Mouse (Mus musculus) adrenal gland, postnatal 25 days (tissue): ENCODE results near the gene Ptn. TPM values are rescaled to one million over a fixed set of nuclear protein-coding genes. Genes with fewer than 3 reads are reported as not detected.

ENCODE experiments used
- DNase-seq: peaks from one replicate; pipeline ENCODE4 v3.0.0; 2021; ENCODE audit warnings: mixed read lengths
- total RNA-seq: library from RNA; stranded (reverse); gene quantifications from 2 replicates; pipeline ENCODE4 v1.2.3, GENCODE M21; 2021

Gene Ptn
- total RNA-seq, 1 experiment from 2014 or later = 67.4 TPM

- no peak for DNase-seq
These were observed 6.0 kb upstream of the Ptn start for GRCm38 (mm10) chr6:36815992-36816391.

DNA sequence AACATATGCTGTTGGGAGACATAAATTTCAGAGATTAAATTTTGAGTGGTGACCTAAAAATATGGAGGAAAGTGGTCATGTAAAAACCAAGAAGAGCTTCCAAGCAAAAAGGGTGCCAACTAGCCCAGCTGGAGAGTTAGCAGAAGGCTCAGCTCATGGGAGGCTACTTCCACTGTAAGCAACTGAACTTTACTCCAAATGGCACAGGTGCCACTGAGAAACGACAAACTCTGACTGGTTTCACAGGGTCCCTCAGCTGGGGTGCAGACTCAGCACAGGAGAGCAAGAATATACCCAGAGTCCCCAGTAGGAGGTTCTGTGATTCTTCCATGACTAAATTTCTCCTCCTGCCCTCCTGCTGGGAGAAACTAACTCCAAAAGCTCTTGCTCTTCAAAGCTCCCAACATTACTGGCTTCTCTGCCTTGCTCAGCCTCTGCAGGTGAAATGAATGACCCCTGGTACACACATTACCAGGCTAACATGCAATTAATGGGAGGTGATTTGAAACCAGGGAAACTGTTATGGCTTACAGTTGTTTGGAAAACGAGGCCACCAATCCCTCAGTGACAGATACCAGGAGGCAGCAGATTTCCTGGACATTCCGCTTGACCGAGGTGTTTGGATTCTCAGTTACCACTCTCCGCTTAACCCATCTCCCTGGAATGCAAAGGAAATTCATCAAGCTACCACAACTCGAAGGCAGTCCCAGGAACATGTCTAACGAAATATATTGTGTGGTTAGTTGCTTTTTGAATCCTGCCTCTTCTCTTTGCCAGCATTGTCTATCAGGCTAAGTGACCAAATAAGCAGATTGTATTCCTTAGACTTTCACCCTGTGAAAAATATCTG lies 2.9 kb upstream of the Ptn start:
- DNase-seq = no peak

- DNase-seq = no peak
These were observed 428 bp upstream of the Ptn start for GRCm38 (mm10) chr6:36810448-36810847.

GRCm38 (mm10) chr6:36809311-36809726 lies 701 bp downstream of the Ptn start:
- DNase-seq = peak; percentile 32

GRCm38 (mm10) chr6:36808306-36809058 lies 1.5 kb downstream of the Ptn start:
- no peak for DNase-seq

DNA sequence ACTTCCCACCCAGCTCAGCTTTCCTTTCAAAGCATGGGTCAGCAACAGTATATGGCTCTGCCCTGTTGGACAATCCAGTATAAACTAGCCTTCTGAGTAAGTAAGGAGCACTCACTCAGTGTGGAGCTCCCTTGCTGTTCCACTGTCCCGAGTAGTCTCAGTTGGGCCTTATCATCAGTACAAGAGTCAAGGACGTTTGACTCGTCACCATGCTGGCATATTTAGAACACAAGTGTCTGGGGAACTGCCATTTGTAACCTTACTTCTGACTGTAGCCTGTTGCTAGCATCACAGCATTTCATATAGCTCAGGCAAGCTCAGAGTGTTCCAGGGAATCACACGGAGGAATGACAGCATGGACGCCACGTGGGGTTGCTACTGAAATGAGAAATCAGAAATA lies 3.1 kb downstream of the Ptn start:
- DNase-seq = no peak

GRCm38 (mm10) chr6:36800309-36800946 lies 9.6 kb downstream of the Ptn start:
- DNase-seq = no peak

- no peak for DNase-seq
These were observed 12.9 kb downstream of the Ptn start for GRCm38 (mm10) chr6:36797066-36797655.

GRCm38 (mm10) chr6:36794535-36794934 lies 15.5 kb downstream of the Ptn start:
- no peak for DNase-seq

DNA sequence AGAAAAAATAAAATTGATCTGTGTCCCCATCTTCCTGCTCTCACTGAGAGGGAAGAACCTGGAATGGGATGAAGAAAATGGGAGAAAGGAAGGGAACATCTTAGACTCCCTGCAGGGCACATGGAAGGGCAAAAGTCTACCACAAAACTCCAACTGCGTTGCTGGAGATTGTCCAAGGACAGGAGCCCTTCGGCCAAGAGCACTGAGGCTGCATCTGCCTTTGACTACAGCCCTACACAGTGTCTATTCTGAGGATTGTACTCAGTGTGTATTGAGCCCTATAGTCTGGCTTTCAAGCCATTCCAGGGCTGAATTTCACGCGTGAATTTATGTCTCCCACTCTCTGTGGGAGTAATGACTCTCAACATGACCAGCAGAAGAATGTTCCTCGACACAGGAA lies 16.2 kb downstream of the Ptn start:
- DNase-seq = peak; percentile 38

GRCm38 (mm10) chr6:36789261-36789660 lies 20.8 kb downstream of the Ptn start:
- DNase-seq = no peak

- DNase-seq = no peak
These were observed 21.3 kb downstream of the Ptn start for GRCm38 (mm10) chr6:36788576-36789191.

GRCm38 (mm10) chr6:36784682-36785208 lies 25.3 kb downstream of the Ptn start:
- DNase-seq = no peak

- peak; percentile 18 for DNase-seq
These were observed 27.5 kb downstream of the Ptn start for GRCm38 (mm10) chr6:36782481-36782880.

GRCm38 (mm10) chr6:36777567-36778337 lies 32.3 kb downstream of the Ptn start:
- no peak for DNase-seq

GRCm38 (mm10) chr6:36777039-36777438 lies 33.0 kb downstream of the Ptn start:
- no peak for DNase-seq

- DNase-seq = no peak
These were observed 34.2 kb downstream of the Ptn start for GRCm38 (mm10) chr6:36775647-36776360.

DNA sequence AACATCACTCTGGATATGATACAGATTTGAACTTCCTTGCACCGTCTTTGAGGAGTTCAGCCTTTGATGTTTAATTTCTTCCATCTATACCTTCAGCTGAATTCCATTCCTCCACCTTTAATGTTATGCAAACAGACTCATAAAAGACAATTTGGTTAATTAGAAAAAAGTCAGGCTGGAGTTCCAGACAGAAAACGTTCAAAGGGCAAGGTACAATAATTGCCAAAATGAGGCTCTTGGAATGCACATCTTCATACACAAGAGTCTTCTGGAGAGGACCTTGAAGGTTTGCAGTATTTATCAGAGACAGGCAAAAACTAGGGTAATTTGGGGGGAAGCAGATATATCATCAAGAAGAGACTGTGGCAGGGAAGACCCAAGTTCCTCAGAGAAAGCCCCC lies 37.5 kb downstream of the Ptn start:
- DNase-seq = no peak

GRCm38 (mm10) chr6:36769012-36769411 lies 41.0 kb downstream of the Ptn start:
- no peak for DNase-seq

DNA sequence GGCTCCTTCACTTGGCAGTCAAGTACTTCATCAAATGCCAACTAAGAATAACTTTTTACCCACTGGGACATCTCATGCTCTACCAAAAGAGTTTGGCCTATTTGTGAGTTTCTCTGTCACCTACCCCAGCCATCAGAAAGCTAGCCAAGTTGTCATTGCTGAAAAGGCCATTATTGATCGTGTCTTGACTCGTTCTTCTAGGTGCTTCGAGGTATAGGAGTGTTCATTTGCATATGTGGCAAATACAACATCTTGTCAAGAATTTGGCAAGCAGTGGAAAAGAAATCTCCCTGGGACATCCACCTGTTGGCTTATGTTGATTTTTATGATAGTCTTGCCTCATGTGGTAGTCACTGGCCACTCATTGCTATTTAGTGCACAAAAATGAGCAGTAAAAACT lies 43.1 kb downstream of the Ptn start:
- DNase-seq = no peak
